Mouse (Mus musculus) liver, postnatal 0 days (tissue): ENCODE measurements around the gene Elovl3.

ENCODE experiments used
- CTCF ChIP-seq: sonication (generic); IDR thresholded peaks from 2 replicates; pipeline ENCODE4 v1.5.1; 2016; ENCODE audit warnings: antibody characterized with exemption, low read depth
- EP300 ChIP-seq: IDR thresholded peaks from 2 replicates; pipeline ENCODE4 v1.6.1; 2016; ENCODE audit warnings: antibody characterized with exemption, low read depth, mild to moderate bottlenecking

GRCm38 (mm10) chr19:46091641-46092040 lies 40.1 kb upstream of the Elovl3 start:
- TF ChIP-seq CTCF: no peak
- no peak for TF ChIP-seq EP300
